Mouse (Mus musculus) heart, postnatal 0 days (tissue): Measurements from ENCODE around the gene 1110004F10Rik.

Source experiments
- CTCF ChIP-seq: IDR thresholded peaks from 2 replicates; pipeline ENCODE4 v1.5.1; 2016; ENCODE audit warnings: antibody characterized with exemption, control low read depth, low read depth
- EP300 ChIP-seq: IDR thresholded peaks from 2 replicates; pipeline ENCODE4 v1.6.1; 2016; ENCODE audit warnings: antibody characterized with exemption, low read depth

- TF ChIP-seq CTCF (no peak), EP300 (no peak)
These were observed 7.2 kb upstream of the 1110004F10Rik start for GRCm38 (mm10) chr7:116031718-116032595.
